Mouse (Mus musculus) liver, embryonic 12.5 days (tissue): ENCODE measurements around the gene Unc119. TPM values are rescaled to one million over a fixed set of nuclear protein-coding genes. Genes with fewer than 3 reads are reported as not detected.

Source experiments
- ATAC-seq: fragments of 200-750 bp; cut with Nextera tagmentation; 2 replicates; pipeline ENCODE4 v1.8.0; 2017; ENCODE audit warnings: moderate number of reproducible peaks, mild to moderate bottlenecking, moderate library complexity
- H3K27ac ChIP-seq: fragments of 300-500 bp; sonication (generic); 2 replicates; pipeline ENCODE4 v1.5.1; 2016; ENCODE audit warnings: mild to moderate bottlenecking
- H3K27me3 ChIP-seq: fragments of 300-500 bp; sonication (generic); replicated peaks from 2 replicates; pipeline ENCODE4 v1.6.1; 2016; ENCODE audit warnings: mild to moderate bottlenecking, moderate library complexity
- H3K36me3 ChIP-seq: fragments of 300-500 bp; sonication (generic); 2 replicates; pipeline ENCODE4 v1.6.1; 2016; ENCODE audit warnings: mild to moderate bottlenecking, moderate library complexity
- H3K4me1 ChIP-seq: fragments of 300-500 bp; sonication (generic); 2 replicates; pipeline ENCODE4 v1.6.1; 2016
- H3K4me2 ChIP-seq: fragments of 300-500 bp; sonication (generic); 2 replicates; pipeline ENCODE4 v1.6.1; 2016; ENCODE audit warnings: mild to moderate bottlenecking, moderate library complexity
- H3K4me3 ChIP-seq: fragments of 300-500 bp; sonication (generic); 2 replicates; pipeline ENCODE4 v1.5.1; 2016; ENCODE audit warnings: mild to moderate bottlenecking, moderate library complexity
- H3K9ac ChIP-seq: fragments of 300-500 bp; sonication (generic); 2 replicates; pipeline ENCODE4 v1.6.1; 2016; ENCODE audit warnings: mild to moderate bottlenecking, moderate library complexity
- H3K9me3 ChIP-seq: fragments of 300-500 bp; sonication (generic); replicated peaks from 2 replicates; pipeline ENCODE4 v1.6.1; 2016; ENCODE audit warnings: mild to moderate bottlenecking, moderate library complexity
- WGBS: fragments of 180-500 bp; shearing (Covaris S2); methylation state at CpG from one replicate; pipeline ENCODE4 v1.1.7; 2016; ENCODE audit not compliant: insufficient replicate concordance; 5-methylcytosine and 5-hydroxymethylcytosine counted together
- polyA plus RNA-seq: library from polyadenylated mRNA; unstranded; fragments of >200 nt; fragmentation: Nextera tagmentation; extraction: Ambion mirVana; gene quantifications from 2 replicates; pipeline ENCODE4 v1.2.1, GENCODE M21; 2016

Gene Unc119
- polyA plus RNA-seq, 1 experiment from 2014 or later: 50.4 TPM

DNA sequence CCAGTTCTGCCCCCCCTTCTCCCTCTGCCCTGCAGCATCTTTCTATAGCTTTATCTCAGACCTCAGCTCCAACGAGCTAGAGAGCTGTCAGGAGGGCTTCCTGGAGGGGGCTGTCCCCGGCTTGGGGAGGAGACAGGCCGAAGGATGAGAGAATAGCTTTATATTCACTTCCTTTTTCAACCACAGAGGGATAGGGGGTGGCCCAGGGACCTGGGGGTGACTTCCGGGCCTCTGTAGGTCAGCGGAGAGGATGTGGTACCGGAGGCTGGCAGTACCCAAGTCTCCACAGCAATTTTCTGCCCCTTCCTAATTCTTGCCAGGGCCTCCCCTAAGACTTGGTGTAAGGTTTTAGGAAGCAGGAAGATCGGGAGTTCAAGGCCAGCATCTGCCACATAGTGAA, 2.5 kb downstream of the Unc119 start:
- Histone ChIP-seq H3K27me3 (no peaks in the 10 kb centered on the region), H3K9me3 (no peaks in the 10 kb centered on the region), H3K4me2 (peak overlapping the region; percentile 98), H3K9ac (peak overlapping the region; percentile 86), H3K4me3 (peak overlapping the region; percentile 69; the same call in 1 of the 2 replicates), H3K36me3 (peaks cover 28% of the 10 kb centered on the region), H3K4me1 (peaks cover 69% of the 10 kb centered on the region), H3K27ac (peak overlapping the region; percentile 95)
- ATAC-seq: no peak
- 17% methylated on average over 7 of the region's 7 CpGs for WGBS

DNA sequence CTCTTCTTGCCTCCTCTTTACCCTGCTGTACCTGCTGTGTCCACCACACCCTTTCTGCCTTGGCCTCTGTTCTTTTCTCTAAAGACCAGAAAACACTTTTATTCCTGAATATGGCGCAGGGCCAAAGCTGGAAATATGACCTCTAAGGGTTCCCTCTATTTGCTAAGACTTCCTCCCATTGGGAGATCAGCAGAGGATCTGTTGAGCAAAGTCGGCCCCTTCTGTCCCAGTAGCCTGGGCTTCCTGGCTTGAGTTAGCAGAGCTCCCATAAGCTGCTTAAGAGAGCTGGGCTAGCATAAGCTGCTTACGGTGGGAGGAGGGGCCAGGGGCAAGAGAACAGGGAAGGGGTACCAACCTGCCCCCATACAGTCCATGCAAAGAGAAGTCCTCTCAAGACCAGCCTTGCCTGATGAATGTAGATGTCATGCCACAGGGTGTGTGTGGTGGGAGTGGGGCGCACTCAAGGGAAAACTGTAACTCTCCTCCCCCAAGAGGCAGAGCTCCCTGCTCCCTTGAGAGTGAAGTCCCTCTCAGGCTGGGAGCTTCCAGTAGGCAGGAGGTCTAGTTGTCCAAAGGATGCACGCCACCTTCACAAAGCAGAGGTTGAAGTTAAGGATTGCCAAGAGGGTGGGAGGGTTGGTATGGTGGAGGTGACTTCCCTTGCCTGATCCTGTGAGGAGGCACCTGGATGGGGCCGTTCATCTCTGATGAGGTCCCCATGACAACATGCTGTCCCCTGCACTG, 3.2 kb downstream of the Unc119 start:
- peaks cover 69% of the 10 kb centered on the region for H3K4me1 ChIP-seq
- ATAC-seq: no peak
- H3K9me3 ChIP-seq: no peaks in the 10 kb centered on the region
- peak overlapping the region; percentile 98 for H3K4me2 ChIP-seq
- H3K27me3 ChIP-seq: no peaks in the 10 kb centered on the region
- H3K4me3 ChIP-seq: peak overlapping the region; percentile 14; the same call in 1 of the 2 replicates
- peaks cover 21% of the 10 kb centered on the region for H3K36me3 ChIP-seq
- 69% methylated on average over 6 of the region's 6 CpGs for WGBS
- peak overlapping the region; percentile 41; the same call in 1 of the 2 replicates for H3K9ac ChIP-seq
- H3K27ac ChIP-seq: peak overlapping the region; percentile 95

DNA sequence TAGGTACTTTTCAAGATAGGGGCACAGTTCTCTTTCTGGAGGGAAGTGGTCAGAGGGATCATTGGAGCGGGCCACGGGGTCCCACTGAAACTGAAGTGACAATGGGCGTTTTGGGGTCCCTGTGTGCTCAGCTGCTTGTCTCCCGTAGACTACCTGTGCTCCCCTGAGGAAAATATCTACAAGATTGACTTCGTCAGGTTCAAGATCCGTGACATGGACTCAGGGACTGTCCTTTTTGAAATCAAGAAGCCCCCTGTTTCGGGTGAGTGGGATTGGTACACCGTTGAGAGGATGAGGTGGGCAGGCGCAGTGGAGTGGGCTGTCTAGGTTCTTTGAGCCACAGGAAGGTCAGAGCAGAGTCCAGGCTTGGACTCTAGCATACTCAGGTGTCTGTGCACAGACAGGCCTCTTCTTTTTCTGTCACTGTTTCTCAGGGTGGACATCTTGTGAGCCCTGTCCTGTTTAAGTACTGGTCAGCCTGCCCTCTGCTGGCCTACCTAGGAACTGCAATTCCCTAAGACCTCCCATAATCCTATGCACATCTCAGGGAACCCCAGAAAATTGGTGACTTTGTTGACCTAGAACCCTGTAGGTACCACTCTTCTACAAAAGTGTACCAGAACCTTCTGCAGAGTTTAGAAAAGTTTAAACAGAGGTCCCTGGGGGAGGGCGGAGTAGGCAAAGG, 3.9 kb downstream of the Unc119 start:
- ATAC-seq: no peak
- 0 out of 2 replicates have a peak overlapping the region, but pooled peaks have one; percentile 98 for H3K4me2 ChIP-seq
- H3K4me1 ChIP-seq: peaks cover 69% of the 10 kb centered on the region
- peaks cover 18% of the 10 kb centered on the region for H3K36me3 ChIP-seq
- no peaks in the 10 kb centered on the region for H3K9me3 ChIP-seq
- H3K27me3 ChIP-seq: no peaks in the 10 kb centered on the region
- no peak overlapping the region for H3K4me3 ChIP-seq
- 0 out of 2 replicates have a peak overlapping the region, but pooled peaks have one; percentile 95 for H3K27ac ChIP-seq
- H3K9ac ChIP-seq: no peak overlapping the region
- WGBS: 84% methylated on average over 10 of the region's 10 CpGs

DNA sequence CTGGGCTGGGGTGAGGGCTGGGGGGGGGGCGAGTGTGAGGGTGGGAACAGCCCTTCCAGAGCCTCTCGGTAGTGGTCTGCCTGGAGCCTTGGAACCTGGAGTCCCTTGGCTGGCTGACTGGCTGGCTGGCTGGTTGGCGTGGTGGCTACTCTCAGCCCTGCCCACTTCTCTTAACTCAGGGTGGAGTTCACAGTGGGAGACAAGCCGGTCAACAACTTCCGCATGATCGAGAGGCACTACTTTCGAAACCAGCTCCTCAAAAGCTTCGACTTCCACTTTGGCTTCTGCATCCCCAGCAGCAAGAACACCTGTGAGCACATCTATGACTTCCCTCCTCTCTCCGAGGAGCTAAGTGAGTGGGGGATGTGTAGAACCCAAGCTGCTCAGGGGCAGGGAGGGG, 4.6 kb downstream of the Unc119 start:
- Histone ChIP-seq H3K4me1 (peaks cover 65% of the 10 kb centered on the region), H3K9me3 (no peaks in the 10 kb centered on the region), H3K9ac (no peak overlapping the region), H3K4me2 (no peak overlapping the region), H3K36me3 (peaks cover 18% of the 10 kb centered on the region), H3K4me3 (no peak overlapping the region), H3K27me3 (no peaks in the 10 kb centered on the region), H3K27ac (no peak overlapping the region)
- 56% methylated on average over 9 of the region's 9 CpGs for WGBS
- ATAC-seq: no peak

DNA sequence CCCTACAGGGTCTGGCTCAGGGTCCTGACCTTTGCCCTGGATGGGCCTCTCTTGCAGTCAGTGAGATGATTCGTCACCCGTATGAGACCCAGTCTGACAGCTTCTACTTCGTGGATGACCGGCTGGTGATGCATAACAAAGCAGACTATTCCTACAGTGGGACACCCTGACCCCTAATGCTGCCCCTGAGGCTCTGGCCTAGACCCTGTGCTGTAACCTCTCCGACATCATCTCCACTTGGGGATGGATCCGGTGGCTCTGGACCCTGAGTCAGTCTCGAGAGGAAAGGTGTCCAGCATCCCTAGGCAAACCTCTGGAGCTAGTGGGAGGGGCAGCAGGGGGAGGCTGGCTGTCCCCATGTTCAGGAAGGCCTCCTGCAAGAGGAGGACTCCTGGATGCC, 5.2 kb downstream of the Unc119 start:
- H3K4me2 ChIP-seq: no peak overlapping the region
- no peak overlapping the region for H3K4me3 ChIP-seq

DNA sequence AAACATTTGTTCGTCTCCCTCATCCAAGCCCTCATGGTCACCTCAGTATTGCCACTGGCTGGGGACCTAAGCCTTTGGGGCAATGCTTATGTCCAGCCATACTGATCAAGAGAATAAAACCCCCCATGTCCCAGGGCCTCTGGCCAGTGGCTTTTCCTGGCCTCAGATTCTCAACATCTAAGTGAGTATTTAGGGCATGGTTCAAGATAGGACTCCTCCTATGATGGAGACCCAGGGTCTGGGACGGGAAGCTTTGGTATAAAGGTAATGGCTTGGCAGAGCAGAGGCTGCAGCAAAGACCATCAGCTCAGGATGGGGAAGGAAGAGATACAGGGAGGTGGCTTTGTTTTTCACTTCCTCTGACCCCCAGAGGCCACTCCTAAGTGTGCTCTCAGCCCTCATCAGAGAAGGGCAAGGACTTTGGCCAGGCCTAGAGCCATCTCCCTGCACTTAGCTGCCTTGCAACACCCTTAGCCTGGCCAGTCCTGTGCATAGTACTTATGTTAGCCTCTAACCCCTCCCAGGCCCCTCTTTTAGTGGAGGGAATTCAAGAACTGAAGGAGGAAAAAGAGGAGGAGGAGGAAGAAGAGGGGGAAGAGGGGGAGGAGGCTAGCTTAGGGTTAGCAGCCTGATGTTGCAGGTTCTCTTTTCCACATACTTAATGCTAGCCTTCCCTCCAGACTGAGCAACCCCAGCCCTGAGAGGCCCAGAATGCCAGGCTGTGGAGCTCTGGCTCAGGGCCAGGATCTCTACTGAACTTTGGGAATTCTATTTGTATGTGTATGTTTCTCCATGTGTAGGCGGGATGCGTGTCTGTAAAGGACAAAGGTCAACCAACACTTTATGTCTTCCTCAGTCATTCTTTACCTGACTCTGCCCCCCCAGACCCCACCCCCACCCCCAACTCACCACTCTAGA, 6.4 kb downstream of the Unc119 start:
- ATAC-seq: no peak
- H3K27ac ChIP-seq: peak overlapping the region; percentile 51
- no peak overlapping the region for H3K4me3 ChIP-seq
- H3K36me3 ChIP-seq: peaks cover 18% of the 10 kb centered on the region
- no peaks in the 10 kb centered on the region for H3K27me3 ChIP-seq
- peaks cover 48% of the 10 kb centered on the region for H3K4me1 ChIP-seq
- no peak overlapping the region for H3K9ac ChIP-seq
- H3K9me3 ChIP-seq: no peaks in the 10 kb centered on the region
- WGBS: 73% methylated on average over 4 of the region's 4 CpGs
- H3K4me2 ChIP-seq: no peak overlapping the region

More for the DNA sequence above, 5.2 kb downstream of the Unc119 start:
- 62% methylated on average over 7 of the region's 7 CpGs for WGBS
- Histone ChIP-seq H3K4me1 (peaks cover 60% of the 10 kb centered on the region), H3K36me3 (peaks cover 18% of the 10 kb centered on the region), H3K27ac (no peak overlapping the region), H3K9ac (no peak overlapping the region), H3K9me3 (no peaks in the 10 kb centered on the region), H3K27me3 (no peaks in the 10 kb centered on the region)
- no peak for ATAC-seq

DNA sequence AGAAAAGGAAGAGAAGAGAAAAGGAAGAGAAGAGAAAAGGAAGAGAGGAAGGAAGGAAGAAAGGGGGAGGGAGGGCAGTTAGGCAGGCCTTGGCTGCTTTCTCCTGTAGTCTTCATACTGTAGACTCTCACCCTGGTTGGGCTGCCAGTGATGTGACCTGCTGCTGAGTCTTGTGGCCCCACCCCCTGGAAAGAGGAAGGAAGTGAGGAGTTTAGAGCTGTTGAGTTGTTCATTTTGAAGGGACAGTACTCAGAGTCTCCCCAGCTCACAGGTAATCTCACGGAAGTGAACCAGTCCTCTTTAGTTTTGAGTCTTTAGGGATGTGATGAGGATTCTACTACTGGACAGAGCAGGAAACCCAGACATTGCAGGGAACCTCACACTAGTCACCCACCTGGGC, 9.8 kb downstream of the Unc119 start:
- no peak overlapping the region for H3K9ac ChIP-seq
- H3K4me2 ChIP-seq: no peak overlapping the region
- 50% methylated on average over 1 of the region's 1 CpGs for WGBS
- ATAC-seq: no peak
- no peaks in the 10 kb centered on the region; the same call in 1 of the 2 replicates for H3K27me3 ChIP-seq
- no peaks in the 10 kb centered on the region for H3K9me3 ChIP-seq
- H3K27ac ChIP-seq: no peak overlapping the region
- peaks cover 11% of the 10 kb centered on the region for H3K36me3 ChIP-seq
- no peak overlapping the region for H3K4me3 ChIP-seq
- peaks cover 20% of the 10 kb centered on the region for H3K4me1 ChIP-seq

DNA sequence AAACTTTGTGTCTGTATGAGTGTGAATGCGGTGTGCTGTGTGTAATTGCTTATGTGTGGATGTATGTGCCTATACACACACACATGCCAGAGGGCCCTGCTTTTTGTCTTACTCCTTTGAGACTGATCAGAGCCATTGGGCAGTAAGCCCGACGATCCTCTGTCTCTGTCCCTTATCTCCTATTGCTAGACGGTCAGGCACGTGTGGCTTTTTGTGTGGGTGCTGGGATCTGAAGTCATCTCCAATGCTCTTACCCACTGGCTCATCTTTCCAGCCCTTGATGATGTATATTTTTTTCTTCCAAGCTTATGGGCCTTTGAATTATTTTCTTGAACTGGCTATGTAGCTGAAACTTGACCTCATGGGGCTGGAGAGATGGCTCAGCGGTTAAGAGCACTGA, 11.6 kb downstream of the Unc119 start:
- Histone ChIP-seq H3K9ac (no peak overlapping the region), H3K27me3 (no peaks in the 10 kb centered on the region; the same call in 1 of the 2 replicates), H3K4me3 (no peak overlapping the region), H3K4me2 (no peak overlapping the region), H3K4me1 (peaks cover 14% of the 10 kb centered on the region), H3K36me3 (no peaks in the 10 kb centered on the region), H3K9me3 (no peaks in the 10 kb centered on the region), H3K27ac (no peak overlapping the region)
- WGBS: 52% methylated on average over 6 of the region's 6 CpGs
- no peak for ATAC-seq

DNA sequence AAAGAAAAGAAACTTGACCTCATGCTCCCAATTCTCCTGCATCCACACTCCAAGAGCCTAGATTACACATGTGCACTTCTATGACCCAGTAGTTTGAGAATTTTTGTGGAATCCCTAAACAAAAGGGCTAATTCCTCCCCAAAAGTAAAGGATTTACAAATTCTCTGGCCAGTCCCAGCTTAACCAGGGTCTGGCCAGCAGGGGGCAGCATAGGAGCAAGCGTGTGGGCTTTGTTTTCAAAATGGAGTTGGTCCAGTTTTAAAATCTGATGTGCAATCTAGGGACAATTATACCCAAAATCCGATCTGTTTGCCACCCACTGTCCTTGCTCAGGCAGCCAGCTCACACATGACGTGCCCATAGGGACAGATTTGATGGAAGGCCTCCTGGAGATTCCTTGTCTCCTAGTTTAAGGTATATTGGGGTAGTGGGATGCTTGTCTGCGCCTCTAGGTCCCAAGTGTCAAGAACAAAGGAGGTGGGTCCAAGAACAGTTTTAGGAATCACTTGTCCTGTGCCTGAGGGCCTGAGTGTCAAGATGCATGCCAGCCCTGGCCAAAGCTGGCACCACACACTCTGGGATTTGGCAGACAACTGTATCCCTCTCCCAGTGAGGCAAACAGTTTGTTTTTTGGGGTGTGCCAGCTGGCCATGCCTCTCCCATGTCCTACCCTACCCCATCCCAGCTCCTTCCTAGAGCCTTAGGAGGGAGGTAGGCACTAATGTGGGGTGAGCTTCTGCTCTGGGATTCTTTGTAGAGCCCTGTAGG, 12.4 kb downstream of the Unc119 start:
- Histone ChIP-seq H3K4me2 (no peak overlapping the region), H3K36me3 (no peaks in the 10 kb centered on the region), H3K9me3 (no peaks in the 10 kb centered on the region), H3K27ac (no peak overlapping the region), H3K4me3 (no peak overlapping the region), H3K9ac (no peak overlapping the region), H3K4me1 (peaks cover 12% of the 10 kb centered on the region; the same call in 1 of the 2 replicates), H3K27me3 (no peaks in the 10 kb centered on the region; the same call in 1 of the 2 replicates)
- WGBS: 26% methylated on average over 4 of the region's 4 CpGs
- ATAC-seq: no peak

DNA sequence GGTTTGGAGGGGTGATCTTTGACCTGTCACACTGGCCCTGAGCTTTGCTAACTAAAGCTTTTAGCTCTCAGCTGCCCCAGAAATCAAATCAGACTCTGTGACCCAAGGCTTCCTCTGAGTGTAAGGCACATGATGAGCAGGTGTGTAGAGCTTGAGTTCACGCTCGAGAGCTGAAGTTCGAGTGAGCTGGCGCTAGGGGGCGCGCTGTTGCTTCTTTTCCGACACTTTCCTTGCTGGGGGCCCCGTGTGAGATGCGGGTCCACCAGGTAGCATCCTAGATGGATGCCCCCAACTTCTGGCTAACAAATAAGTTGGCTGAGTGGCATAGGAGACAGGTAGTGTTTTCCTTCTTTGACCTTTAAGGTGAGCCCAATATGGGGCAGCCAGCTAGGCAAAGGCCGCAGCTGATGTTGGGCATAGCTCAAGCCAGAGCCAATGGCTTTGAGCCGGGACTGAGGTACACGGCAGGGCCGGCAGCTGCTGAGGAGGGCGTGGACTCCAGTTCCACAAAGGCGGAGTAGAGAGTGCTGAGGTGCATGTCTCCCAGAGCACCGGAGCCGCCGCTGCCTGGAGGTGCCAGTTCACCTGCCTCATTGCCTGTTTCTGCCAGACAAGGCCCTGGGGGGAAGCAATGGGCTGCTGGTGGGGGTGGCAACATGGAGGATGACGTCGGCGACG, 15.2 kb downstream of the Unc119 start:
- Histone ChIP-seq H3K27ac (no peak overlapping the region), H3K4me2 (no peak overlapping the region), H3K36me3 (no peaks in the 10 kb centered on the region), H3K9ac (no peak overlapping the region), H3K9me3 (no peaks in the 10 kb centered on the region), H3K27me3 (no peaks in the 10 kb centered on the region; the same call in 1 of the 2 replicates), H3K4me3 (no peak overlapping the region), H3K4me1 (peaks cover 12% of the 10 kb centered on the region; the same call in 1 of the 2 replicates)
- no peak for ATAC-seq
- 20% methylated on average over 22 of the region's 22 CpGs for WGBS
